Mouse (Mus musculus): ENCODE measurements around the gene Tnnt3. TPM values are rescaled to one million over a fixed set of nuclear protein-coding genes. Genes with fewer than 3 reads are reported as not detected.

Tnnt3 gene
- not detected for polyA plus RNA-seq (2014; fragmentation: Illumina TruSeq; extraction: RNeasy Lipid Tissue Mini Kit (QIAGEN cat#74804))

DNA sequence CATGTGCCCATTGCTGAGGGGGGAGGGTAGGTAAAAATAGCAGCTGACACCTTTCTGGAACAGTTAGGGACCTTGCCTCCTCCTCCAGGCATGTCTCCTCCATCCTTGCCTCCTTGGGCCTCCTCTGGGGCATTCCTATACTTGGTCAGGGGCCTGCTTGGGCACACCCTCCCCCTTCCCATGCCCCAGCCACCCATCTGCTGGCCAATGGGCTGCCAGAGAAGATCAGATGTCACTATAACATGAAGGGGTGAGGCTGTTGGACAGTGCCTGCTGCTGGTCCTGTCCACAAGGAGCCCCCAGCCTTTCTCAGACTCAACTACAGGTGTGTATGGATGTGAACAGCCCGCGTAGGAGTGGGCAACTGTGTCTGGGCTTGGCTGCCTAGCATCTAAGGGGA lies at the start of gene Tnnt3:
TSS of gene Tnnt3 (plus strand) at position 262 of the 400 bp plus-strand sequence.

DNA sequence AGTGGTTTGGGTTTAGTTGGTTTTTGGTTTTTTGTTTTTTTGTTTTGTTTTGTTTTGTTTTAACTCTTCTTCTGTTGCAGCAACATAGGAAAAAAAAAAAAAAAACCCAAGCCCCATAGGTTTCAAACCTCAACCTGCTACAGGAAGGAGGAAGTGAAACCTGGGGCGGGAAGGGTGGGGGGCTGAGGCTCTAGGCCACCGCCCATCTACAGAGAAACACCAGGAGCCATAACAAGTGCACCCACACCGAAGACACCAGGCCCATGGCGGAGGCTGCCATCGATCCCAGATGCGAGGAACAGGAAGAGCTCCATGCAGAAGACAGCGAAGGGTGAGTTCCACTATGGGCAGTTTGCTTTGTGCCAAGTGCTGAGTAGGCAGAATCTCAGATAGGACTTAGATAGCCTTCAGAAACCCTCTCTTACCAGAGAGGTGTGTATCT lies 38.0 kb upstream of the Tnnt3 start, which contains the start of gene Lsp1:
TSS of gene Lsp1 (plus strand) at position 174 of the 442 bp plus-strand sequence.

DNA sequence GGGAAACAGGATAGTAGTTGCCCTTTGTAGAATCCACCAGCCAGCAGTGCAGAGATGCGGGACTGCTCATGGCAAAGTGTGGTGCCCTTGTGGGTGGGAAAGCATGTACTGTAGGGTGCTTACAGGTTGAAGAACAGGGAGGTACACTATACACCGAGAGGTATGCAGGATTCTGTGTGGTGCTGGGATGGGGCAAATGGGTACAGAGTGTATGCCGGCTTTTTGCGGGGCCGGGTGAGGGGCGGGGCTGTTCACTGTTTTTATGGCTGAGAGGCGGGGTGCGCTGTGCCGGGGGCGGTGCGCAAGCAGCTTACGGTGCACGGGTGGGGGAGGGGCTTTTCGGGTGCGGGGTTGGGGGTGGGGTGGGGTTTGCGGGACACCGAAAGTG lies 34.0 kb downstream of the Tnnt3 start, which contains the start of gene Mrpl23:
TSS of gene Mrpl23 (plus strand) at position 16 of the 388 bp plus-strand sequence.

Other genes starting within 250 kb of the Tnnt3 start
- gene Gm2431, start 240.5 kb upstream of the Tnnt3 start, polyA plus RNA-seq (2014; fragmentation: Illumina TruSeq; extraction: RNeasy Lipid Tissue Mini Kit (QIAGEN cat#74804)): not detected
- not detected for gene Gm4559, start 224.5 kb upstream of the Tnnt3 start, polyA plus RNA-seq (2014; fragmentation: Illumina TruSeq; extraction: RNeasy Lipid Tissue Mini Kit (QIAGEN cat#74804))
- not detected for gene Krtap5-1, start 201.7 kb upstream of the Tnnt3 start, polyA plus RNA-seq (2014; fragmentation: Illumina TruSeq; extraction: RNeasy Lipid Tissue Mini Kit (QIAGEN cat#74804))
- not detected for gene Krtap5-4, start 195.3 kb upstream of the Tnnt3 start, polyA plus RNA-seq (2014; fragmentation: Illumina TruSeq; extraction: RNeasy Lipid Tissue Mini Kit (QIAGEN cat#74804))
- gene Ifitm10, start 125.1 kb upstream of the Tnnt3 start, polyA plus RNA-seq (2014; fragmentation: Illumina TruSeq; extraction: RNeasy Lipid Tissue Mini Kit (QIAGEN cat#74804)): not detected
- gene Gm49369, start 116.2 kb upstream of the Tnnt3 start, polyA plus RNA-seq (2014; fragmentation: Illumina TruSeq; extraction: RNeasy Lipid Tissue Mini Kit (QIAGEN cat#74804)): 29.8 TPM
- gene Ctsd, start 110.8 kb upstream of the Tnnt3 start, polyA plus RNA-seq (2014; fragmentation: Illumina TruSeq; extraction: RNeasy Lipid Tissue Mini Kit (QIAGEN cat#74804)): 23.6 TPM
- gene Syt8, start 64.0 kb upstream of the Tnnt3 start, polyA plus RNA-seq (2014; fragmentation: Illumina TruSeq; extraction: RNeasy Lipid Tissue Mini Kit (QIAGEN cat#74804)): not detected
- gene Tnni2, start 57.0 kb upstream of the Tnnt3 start, polyA plus RNA-seq (2014; fragmentation: Illumina TruSeq; extraction: RNeasy Lipid Tissue Mini Kit (QIAGEN cat#74804)): not detected
- gene Lsp1, start 38.0 kb upstream of the Tnnt3 start, polyA plus RNA-seq (2014; fragmentation: Illumina TruSeq; extraction: RNeasy Lipid Tissue Mini Kit (QIAGEN cat#74804)): 8.0 TPM
- gene Mrpl23, start 33.9 kb downstream of the Tnnt3 start, polyA plus RNA-seq (2014; fragmentation: Illumina TruSeq; extraction: RNeasy Lipid Tissue Mini Kit (QIAGEN cat#74804)): 1.9 TPM
- 16.8 TPM for gene Igf2, start 168.0 kb downstream of the Tnnt3 start, polyA plus RNA-seq (2014; fragmentation: Illumina TruSeq; extraction: RNeasy Lipid Tissue Mini Kit (QIAGEN cat#74804))
- gene Gm49394, start 171.1 kb downstream of the Tnnt3 start, polyA plus RNA-seq (2014; fragmentation: Illumina TruSeq; extraction: RNeasy Lipid Tissue Mini Kit (QIAGEN cat#74804)): not detected
- not detected for gene Ins2, start 244.5 kb downstream of the Tnnt3 start, polyA plus RNA-seq (2014; fragmentation: Illumina TruSeq; extraction: RNeasy Lipid Tissue Mini Kit (QIAGEN cat#74804))